Mouse (Mus musculus): ENCODE measurements around the gene Rhbdd2. TPM values are rescaled to one million over a fixed set of nuclear protein-coding genes. Genes with fewer than 3 reads are reported as not detected.
A peak's percentile ranks its signal among the peaks of the same experiment; 100 is the strongest.

The Rhbdd2 gene
- polyA plus RNA-seq, 1 experiment from 2014 or later, result 68.6 TPM

DNA sequence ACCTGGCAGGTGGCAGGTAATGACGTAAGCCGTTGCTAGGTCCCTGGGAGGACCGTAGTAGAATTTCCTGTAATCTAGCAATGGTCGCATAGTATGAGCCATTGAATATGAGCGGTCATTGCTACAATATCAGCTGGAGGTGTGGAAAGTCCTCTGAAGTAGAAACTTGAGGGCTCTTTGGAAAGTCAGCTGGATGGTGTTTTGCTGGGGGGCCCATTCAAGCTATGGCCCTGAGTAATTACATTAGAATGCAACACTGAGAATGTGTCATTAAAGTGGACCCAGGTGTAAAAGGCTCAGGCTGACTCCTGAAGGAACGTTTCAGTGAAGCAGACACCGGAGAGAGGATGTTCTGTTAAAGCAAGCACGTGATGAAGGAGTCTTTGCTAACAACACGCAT, 11.9 kb upstream of the Rhbdd2 start:
- H3K9ac ChIP-seq (ENCODE audit: low read length), result no peak overlapping the region
- H3K4me1 ChIP-seq (ENCODE audit: control insufficient read depth, insufficient read depth, low read length), result no peaks in the 10 kb centered on the region
- H3K27ac ChIP-seq (ENCODE audit: low read depth, low read length), result no peak overlapping the region
- no peaks in the 10 kb centered on the region for H3K27me3 ChIP-seq (replicated peaks; ENCODE audit: control insufficient read depth, insufficient read depth, low read length)
- DNase-seq (ENCODE audit: low spot score) (no peak), ATAC-seq (no peak)
- H3K9me3 ChIP-seq (replicated peaks; ENCODE audit: control insufficient read depth, low read length), result no peaks in the 10 kb centered on the region
- H3K36me3 ChIP-seq (ENCODE audit: control insufficient read depth, insufficient read depth, low read length), result no peaks in the 10 kb centered on the region
- no peak overlapping the region for H3K4me3 ChIP-seq (ENCODE audit: low read depth, low read length)
- WGBS, result 87% methylated on average over 9 of the region's 9 CpGs
- no peak overlapping the region for H3K4me2 ChIP-seq (ENCODE audit: low read length)

DNA sequence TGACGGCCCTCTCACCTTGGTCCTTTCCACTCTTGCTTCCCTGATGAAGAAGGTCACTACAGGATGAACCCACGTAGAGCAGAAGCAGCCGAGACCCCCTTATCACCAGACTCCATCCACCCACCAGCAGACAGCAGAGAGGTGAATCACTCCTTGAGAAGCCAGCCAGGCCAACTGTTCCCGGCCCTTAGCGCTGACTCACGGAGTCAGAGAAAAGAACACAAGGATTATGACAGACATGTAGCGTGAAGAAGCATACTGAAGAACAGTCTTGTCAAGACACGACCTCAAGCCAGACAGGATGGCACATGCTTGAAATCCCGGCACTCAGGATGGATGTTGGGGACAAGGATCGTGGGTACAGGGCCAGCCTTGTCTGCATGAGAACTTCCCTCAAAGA, 10.7 kb upstream of the Rhbdd2 start:
- DNase-seq (ENCODE audit: low spot score) (no peak), ATAC-seq (no peak)
- no peaks in the 10 kb centered on the region for H3K9me3 ChIP-seq (replicated peaks; ENCODE audit: control insufficient read depth, low read length)
- no peaks in the 10 kb centered on the region for H3K36me3 ChIP-seq (ENCODE audit: control insufficient read depth, insufficient read depth, low read length)
- no peak overlapping the region for H3K4me3 ChIP-seq (ENCODE audit: low read depth, low read length)
- no peaks in the 10 kb centered on the region for H3K4me1 ChIP-seq (ENCODE audit: control insufficient read depth, insufficient read depth, low read length)
- no peak overlapping the region for H3K27ac ChIP-seq (ENCODE audit: low read depth, low read length)
- H3K27me3 ChIP-seq (replicated peaks; ENCODE audit: control insufficient read depth, insufficient read depth, low read length), result no peaks in the 10 kb centered on the region
- H3K9ac ChIP-seq (ENCODE audit: low read length), result no peak overlapping the region
- 86% methylated on average over 10 of the region's 10 CpGs for WGBS
- no peak overlapping the region for H3K4me2 ChIP-seq (ENCODE audit: low read length)

DNA sequence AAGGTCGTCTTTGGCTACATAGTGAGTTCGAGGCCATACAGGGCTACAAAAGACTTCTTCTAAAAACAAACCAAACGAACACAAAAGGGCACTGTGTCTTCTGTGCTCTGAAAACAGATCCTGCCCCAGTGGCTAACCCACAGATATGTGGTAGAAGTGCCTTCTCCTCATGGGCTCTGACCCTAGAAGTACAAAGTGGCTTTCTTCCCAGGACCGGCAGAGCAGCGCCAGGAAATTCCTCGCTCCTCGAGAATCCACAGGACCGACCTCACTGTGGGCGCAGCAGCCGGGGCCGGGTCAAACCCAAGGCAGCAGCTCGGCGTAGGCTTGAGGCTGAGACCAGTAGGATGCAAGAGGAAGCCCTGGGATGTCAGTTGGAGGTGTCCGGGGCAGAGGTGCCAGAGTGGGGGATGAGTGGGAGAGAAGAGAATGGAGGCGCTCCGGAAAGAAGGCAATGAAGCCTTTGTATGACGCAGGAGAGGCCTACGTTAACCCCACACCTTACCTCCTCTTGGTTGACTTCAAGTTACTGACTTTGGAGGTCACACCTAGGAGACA, 9.3 kb upstream of the Rhbdd2 start:
- no peak for ATAC-seq
- Histone ChIP-seq H3K9me3 (replicated peaks; ENCODE audit: control insufficient read depth, low read length) (no peaks in the 10 kb centered on the region), H3K4me2 (ENCODE audit: low read length) (no peak overlapping the region), H3K9ac (ENCODE audit: low read length) (no peak overlapping the region), H3K36me3 (ENCODE audit: control insufficient read depth, insufficient read depth, low read length) (no peaks in the 10 kb centered on the region), H3K27me3 (replicated peaks; ENCODE audit: control insufficient read depth, insufficient read depth, low read length) (no peaks in the 10 kb centered on the region), H3K4me1 (ENCODE audit: control insufficient read depth, insufficient read depth, low read length) (no peaks in the 10 kb centered on the region), H3K27ac (ENCODE audit: low read depth, low read length) (no peak overlapping the region), H3K4me3 (ENCODE audit: low read depth, low read length) (no peak overlapping the region)
- no peak for DNase-seq (ENCODE audit: low spot score)
- WGBS, result 86% methylated on average over 18 of the region's 18 CpGs

GRCm38 (mm10) chr5:135628916-135629315, 3.5 kb upstream of the Rhbdd2 start:
- Histone ChIP-seq H3K9ac (ENCODE audit: low read length) (no peak overlapping the region), H3K4me3 (ENCODE audit: low read depth, low read length) (no peak overlapping the region), H3K9me3 (replicated peaks; ENCODE audit: control insufficient read depth, low read length) (no peaks in the 10 kb centered on the region), H3K4me1 (ENCODE audit: control insufficient read depth, insufficient read depth, low read length) (peaks cover 4% of the 10 kb centered on the region), H3K4me2 (ENCODE audit: low read length) (no peak overlapping the region), H3K36me3 (ENCODE audit: control insufficient read depth, insufficient read depth, low read length) (no peaks in the 10 kb centered on the region), H3K27ac (ENCODE audit: low read depth, low read length) (no peak overlapping the region), H3K27me3 (replicated peaks; ENCODE audit: control insufficient read depth, insufficient read depth, low read length) (no peaks in the 10 kb centered on the region)
- DNase-seq (ENCODE audit: low spot score) (no peak), ATAC-seq (no peak)
- 49% methylated on average over 10 of the region's 10 CpGs for WGBS

DNA sequence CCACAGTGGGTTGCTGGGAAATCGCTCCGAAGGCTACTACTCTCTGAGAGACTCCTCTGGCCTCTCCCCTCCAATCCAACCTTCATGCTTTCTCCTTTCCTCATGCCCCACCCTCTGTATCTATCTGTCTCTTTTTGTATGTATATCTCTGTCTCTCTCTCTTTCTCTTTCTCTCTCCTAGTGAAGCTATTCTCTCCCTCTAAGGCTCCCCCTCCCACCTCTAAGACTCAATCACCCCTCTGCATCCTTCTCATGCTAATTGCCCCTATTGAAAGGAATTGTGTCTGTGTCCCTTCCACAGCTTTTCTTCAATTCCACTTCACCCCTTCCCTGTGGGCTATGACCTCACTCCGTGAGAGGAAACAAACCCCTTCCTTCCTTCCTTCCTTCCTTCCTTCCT, 3.0 kb upstream of the Rhbdd2 start:
- H3K36me3 ChIP-seq (ENCODE audit: control insufficient read depth, insufficient read depth, low read length), result no peaks in the 10 kb centered on the region
- no peak overlapping the region for H3K9ac ChIP-seq (ENCODE audit: low read length)
- no peak overlapping the region for H3K27ac ChIP-seq (ENCODE audit: low read depth, low read length)
- no peaks in the 10 kb centered on the region for H3K9me3 ChIP-seq (replicated peaks; ENCODE audit: control insufficient read depth, low read length)
- peaks cover 4% of the 10 kb centered on the region for H3K4me1 ChIP-seq (ENCODE audit: control insufficient read depth, insufficient read depth, low read length)
- 72% methylated on average over 3 of the region's 3 CpGs for WGBS
- H3K27me3 ChIP-seq (replicated peaks; ENCODE audit: control insufficient read depth, insufficient read depth, low read length), result no peaks in the 10 kb centered on the region
- DNase-seq (ENCODE audit: low spot score) (no peak), ATAC-seq (no peak)
- no peak overlapping the region for H3K4me2 ChIP-seq (ENCODE audit: low read length)
- H3K4me3 ChIP-seq (ENCODE audit: low read depth, low read length), result no peak overlapping the region

DNA sequence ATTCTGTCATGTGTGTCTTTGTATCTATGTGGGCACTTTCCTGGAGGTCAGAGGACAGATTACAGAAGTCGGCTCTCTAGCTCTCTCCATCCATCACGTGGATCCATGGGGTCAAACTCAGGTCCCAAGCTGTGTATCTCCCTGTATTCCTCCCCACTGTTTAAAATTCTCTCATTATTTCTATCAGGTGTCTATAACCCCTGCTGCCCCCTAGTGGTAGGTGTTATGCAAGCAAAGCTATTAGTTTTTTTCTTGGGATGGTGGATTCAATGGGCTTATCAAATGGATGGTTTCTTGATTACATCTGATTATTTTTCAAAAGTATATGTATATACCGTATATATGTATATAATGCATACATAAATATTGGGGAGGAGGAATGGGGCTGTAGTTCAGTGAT, 1.8 kb upstream of the Rhbdd2 start:
- Histone ChIP-seq H3K36me3 (ENCODE audit: control insufficient read depth, insufficient read depth, low read length) (peaks cover 6% of the 10 kb centered on the region), H3K9ac (ENCODE audit: low read length) (no peak overlapping the region), H3K4me1 (ENCODE audit: control insufficient read depth, insufficient read depth, low read length) (peaks cover 4% of the 10 kb centered on the region), H3K9me3 (replicated peaks; ENCODE audit: control insufficient read depth, low read length) (no peaks in the 10 kb centered on the region), H3K4me3 (ENCODE audit: low read depth, low read length) (no peak overlapping the region), H3K4me2 (ENCODE audit: low read length) (no peak overlapping the region), H3K27ac (ENCODE audit: low read depth, low read length) (no peak overlapping the region), H3K27me3 (replicated peaks; ENCODE audit: control insufficient read depth, insufficient read depth, low read length) (no peaks in the 10 kb centered on the region)
- WGBS, result 31% methylated on average over 3 of the region's 3 CpGs
- DNase-seq (ENCODE audit: low spot score) (peak; percentile 76), ATAC-seq (no peak)

DNA sequence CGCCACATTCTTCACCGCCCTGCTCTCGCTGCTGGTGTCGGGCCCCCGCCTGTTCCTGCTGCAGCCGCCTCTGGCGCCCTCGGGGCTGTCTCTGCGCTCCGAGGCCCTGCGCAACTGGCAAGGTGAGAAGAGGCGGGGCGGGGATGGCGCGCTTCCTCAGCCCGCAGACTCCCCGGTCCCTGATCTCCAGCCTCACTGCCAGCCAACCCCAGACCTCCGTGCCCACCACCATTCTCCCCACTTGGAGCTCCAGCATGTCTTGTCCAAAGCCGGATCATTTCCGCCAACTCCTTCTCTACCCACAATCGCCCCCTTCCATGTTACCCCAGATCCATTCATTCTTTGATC, 353 bp downstream of the Rhbdd2 start:
- Histone ChIP-seq H3K27ac (ENCODE audit: low read depth, low read length) (peak overlapping the region; percentile 90), H3K36me3 (ENCODE audit: control insufficient read depth, insufficient read depth, low read length) (peaks cover 27% of the 10 kb centered on the region), H3K4me1 (ENCODE audit: control insufficient read depth, insufficient read depth, low read length) (peaks cover 4% of the 10 kb centered on the region), H3K27me3 (replicated peaks; ENCODE audit: control insufficient read depth, insufficient read depth, low read length) (no peaks in the 10 kb centered on the region), H3K4me3 (ENCODE audit: low read depth, low read length) (peak overlapping the region; percentile 93), H3K9me3 (replicated peaks; ENCODE audit: control insufficient read depth, low read length) (no peaks in the 10 kb centered on the region), H3K9ac (ENCODE audit: low read length) (peak overlapping the region; percentile 90), H3K4me2 (ENCODE audit: low read length) (peak overlapping the region; percentile 79)
- DNase-seq (ENCODE audit: low spot score), result no peak
- 1% methylated on average over 21 of the region's 21 CpGs for WGBS
- peak; percentile 75 for ATAC-seq

- H3K36me3 ChIP-seq (ENCODE audit: control insufficient read depth, insufficient read depth, low read length), result peaks cover 70% of the 10 kb centered on the region
- no peak overlapping the region for H3K27ac ChIP-seq (ENCODE audit: low read depth, low read length)
- no peaks in the 10 kb centered on the region for H3K4me1 ChIP-seq (ENCODE audit: control insufficient read depth, insufficient read depth, low read length)
- H3K9me3 ChIP-seq (replicated peaks; ENCODE audit: control insufficient read depth, low read length), result no peaks in the 10 kb centered on the region
- ATAC-seq (no peak), DNase-seq (ENCODE audit: low spot score) (no peak)
- H3K9ac ChIP-seq (ENCODE audit: low read length), result no peak overlapping the region
- no peak overlapping the region for H3K4me2 ChIP-seq (ENCODE audit: low read length)
- no peaks in the 10 kb centered on the region for H3K27me3 ChIP-seq (replicated peaks; ENCODE audit: control insufficient read depth, insufficient read depth, low read length)
- no peak overlapping the region for H3K4me3 ChIP-seq (ENCODE audit: low read depth, low read length)
- 87% methylated on average over 7 of the region's 7 CpGs for WGBS
These were observed 7.5 kb downstream of the Rhbdd2 start for GRCm38 (mm10) chr5:135639760-135640458.

GRCm38 (mm10) chr5:135640459-135640789, 8.0 kb downstream of the Rhbdd2 start:
- peaks cover 66% of the 10 kb centered on the region for H3K36me3 ChIP-seq (ENCODE audit: control insufficient read depth, insufficient read depth, low read length)
- H3K4me3 ChIP-seq (ENCODE audit: low read depth, low read length), result no peak overlapping the region
- H3K27ac ChIP-seq (ENCODE audit: low read depth, low read length), result no peak overlapping the region
- no peaks in the 10 kb centered on the region for H3K27me3 ChIP-seq (replicated peaks; ENCODE audit: control insufficient read depth, insufficient read depth, low read length)
- WGBS, result 87% methylated on average over 6 of the region's 6 CpGs
- no peaks in the 10 kb centered on the region for H3K9me3 ChIP-seq (replicated peaks; ENCODE audit: control insufficient read depth, low read length)
- DNase-seq (ENCODE audit: low spot score) (no peak), ATAC-seq (no peak)
- H3K4me1 ChIP-seq (ENCODE audit: control insufficient read depth, insufficient read depth, low read length), result no peaks in the 10 kb centered on the region
- H3K9ac ChIP-seq (ENCODE audit: low read length), result no peak overlapping the region
- H3K4me2 ChIP-seq (ENCODE audit: low read length), result no peak overlapping the region
